Mouse (Mus musculus) liver, adult 2 months (tissue): Measurements from ENCODE around the gene Ahr. TPM values are rescaled to one million over a fixed set of nuclear protein-coding genes. Genes with fewer than 3 reads are reported as not detected.
A peak's percentile ranks its signal among the peaks of the same experiment; 100 is the strongest.

ENCODE experiments used
- DNase-seq: peaks from one replicate; pipeline ENCODE4 v3.0.0-alpha.2; 2011; ENCODE audit warnings: low read depth, low spot score; ENCODE audit errors: extremely low read depth
- H3K27ac ChIP-seq: fragments of 200-500 bp; replicated peaks from 2 replicates; pipeline ENCODE4 v1.5.1; 2012; ENCODE audit warnings: low read depth, mild to moderate bottlenecking, control low read depth, inconsistent platforms, low read length; ENCODE audit not compliant: insufficient read depth
- H3K27me3 ChIP-seq: fragments of 200-500 bp; 2 replicates; pipeline ENCODE4 v1.6.1; 2012; ENCODE audit warnings: mild to moderate bottlenecking, moderate library complexity, low read length, inconsistent platforms; ENCODE audit not compliant: control insufficient read depth, insufficient read depth
- H3K36me3 ChIP-seq: fragments of 200-500 bp; 2 replicates; pipeline ENCODE4 v1.6.1; 2012; ENCODE audit warnings: low read length, inconsistent platforms; ENCODE audit not compliant: control insufficient read depth, insufficient read depth
- H3K4me1 ChIP-seq: fragments of 200-500 bp; 2 replicates; pipeline ENCODE4 v1.6.1; 2011; ENCODE audit warnings: low read length; ENCODE audit not compliant: control insufficient read depth, insufficient read depth
- H3K4me3 ChIP-seq: fragments of 200-500 bp; 2 replicates; pipeline ENCODE4 v1.5.1; 2011; ENCODE audit warnings: low read depth, mild to moderate bottlenecking, control low read depth, low read length, moderate library complexity; ENCODE audit not compliant: insufficient read depth
- H3K79me2 ChIP-seq: fragments of 200-500 bp; 2 replicates; pipeline ENCODE4 v1.6.1; 2012; ENCODE audit warnings: inconsistent platforms, mild to moderate bottlenecking, low read length, moderate library complexity; ENCODE audit not compliant: control insufficient read depth, insufficient read depth
- H3K9ac ChIP-seq: fragments of 200-500 bp; 2 replicates; pipeline ENCODE4 v1.6.1; 2012; ENCODE audit warnings: low read depth, mild to moderate bottlenecking, control low read depth, inconsistent platforms, low read length
- CTCF ChIP-seq: fragments of 200-500 bp; IDR thresholded peaks from 2 replicates; pipeline ENCODE4 v1.5.1; 2011; ENCODE audit warnings: low read depth, low read length, control low read depth
- POLR2A ChIP-seq: fragments of 200-500 bp; IDR thresholded peaks from 2 replicates; pipeline ENCODE4 v1.6.1; 2011; ENCODE audit warnings: low read length, control low read depth; ENCODE audit not compliant: insufficient read depth; ENCODE audit errors: extremely low read depth
- WGBS: fragments of 180-500 bp; shearing (Covaris S2); methylation state at CpG from one replicate; pipeline ENCODE4 v1.1.7; 2018; 5-methylcytosine and 5-hydroxymethylcytosine counted together
- polyA plus RNA-seq: library from polyadenylated mRNA; depleted of rRNA; stranded (reverse); fragments of >200 nt; gene quantifications from 2 replicates; pipeline ENCODE4 v1.2.3, GENCODE M21; 2012; rRNA removed
- total RNA-seq: library from RNA; depleted of rRNA; stranded (reverse); fragments of >200 nt; gene quantifications from 2 replicates; pipeline ENCODE4 v1.2.3, GENCODE M21; 2014; rRNA removed

Ahr gene
- total RNA-seq, result 26.5 and 27.2 TPM in 2 replicates
- 10.1 and 11.5 TPM in 2 replicates for polyA plus RNA-seq

DNA sequence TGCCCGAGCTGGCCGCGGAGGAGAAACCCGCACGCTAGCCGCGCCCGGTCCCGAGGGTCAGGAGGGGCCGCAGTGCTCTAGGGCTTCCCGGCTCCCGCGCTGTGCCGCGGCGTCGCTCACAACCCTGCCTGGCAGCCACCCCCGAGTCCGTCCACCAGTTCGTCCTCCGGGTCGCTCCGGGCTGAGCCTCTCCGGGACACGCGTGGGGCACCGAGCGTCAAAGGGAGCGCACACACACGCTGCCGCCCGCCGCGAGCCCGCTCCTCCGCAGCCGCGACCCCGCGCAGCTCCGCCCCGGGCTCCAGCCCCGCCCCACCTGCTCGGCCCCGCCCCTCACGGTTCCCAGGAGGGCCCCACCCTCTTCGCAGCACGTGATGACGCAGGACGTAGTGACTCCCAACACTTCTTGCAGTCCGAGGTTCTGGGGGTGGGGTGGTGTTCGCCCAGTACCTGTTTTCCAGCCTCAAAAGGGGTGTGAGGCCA, at the start of gene Ahr:
Gene Ahr, minus strand, starts transcription at position 285 of the 483 bp plus-strand sequence.
- Histone ChIP-seq H3K4me1 (peaks cover 4% of the 10 kb centered on the region), H3K4me3 (peak within 1 kb of the TSS; percentile 98), H3K27me3 (no peaks in the 10 kb centered on the region), H3K9ac (peak within 1 kb of the TSS; percentile 98), H3K36me3 (no peaks in the 10 kb centered on the region), H3K27ac (peak within 1 kb of the TSS; percentile 91), H3K79me2 (peaks cover 8% of the 10 kb centered on the region; the same call in 1 of the 2 replicates)
- DNase-seq, result peak; percentile 78
- TF ChIP-seq CTCF (no peak), POLR2A (peak; percentile 84)
- under 1% methylated on average over 52 of the region's 52 CpGs for WGBS

DNA sequence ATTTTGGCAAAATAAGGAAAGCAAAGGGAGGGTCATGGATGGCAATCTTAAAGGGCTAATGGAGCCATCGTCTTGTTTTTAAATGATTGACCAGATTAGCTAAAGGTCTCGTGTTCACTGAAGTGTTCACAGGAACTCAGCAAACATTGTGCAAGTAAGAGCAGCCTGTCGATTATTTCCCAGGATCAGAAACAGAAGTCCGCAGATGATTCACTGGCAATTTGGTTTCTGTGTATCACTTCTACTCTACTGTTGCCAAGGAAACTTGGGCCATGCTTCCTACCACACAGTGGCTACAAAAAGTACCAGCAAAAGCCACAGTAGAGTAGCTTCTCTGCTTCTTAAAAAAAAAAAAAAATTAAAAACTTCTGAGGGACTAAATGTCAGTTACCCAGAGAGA, 44.0 kb upstream of the Ahr start:
- Histone ChIP-seq H3K27ac (no peak overlapping the region), H3K9ac (no peak overlapping the region), H3K4me3 (no peak overlapping the region), H3K36me3 (no peaks in the 10 kb centered on the region), H3K27me3 (no peaks in the 10 kb centered on the region), H3K4me1 (peaks cover 4% of the 10 kb centered on the region; the same call in 1 of the 2 replicates), H3K79me2 (no peaks in the 10 kb centered on the region; the same call in 1 of the 2 replicates)
- no peak for TF ChIP-seq POLR2A
- no peak for TF ChIP-seq CTCF
- WGBS, result 15% methylated on average over 4 of the region's 4 CpGs
- DNase-seq, result peak; percentile 84

- WGBS, result 88% methylated on average over 4 of the region's 4 CpGs
These were observed 41.3 kb upstream of the Ahr start for GRCm38 (mm10) chr12:35576107-35576506.

GRCm38 (mm10) chr12:35573713-35574112, 38.9 kb upstream of the Ahr start:
- WGBS, result 34% methylated on average over 2 of the region's 2 CpGs
- Histone ChIP-seq H3K27ac (no peak overlapping the region), H3K4me3 (no peak overlapping the region), H3K9ac (no peak overlapping the region), H3K36me3 (no peaks in the 10 kb centered on the region), H3K27me3 (no peaks in the 10 kb centered on the region), H3K79me2 (no peaks in the 10 kb centered on the region; the same call in 1 of the 2 replicates), H3K4me1 (peaks cover 4% of the 10 kb centered on the region; the same call in 1 of the 2 replicates)
- TF ChIP-seq POLR2A, result no peak
- no peak for TF ChIP-seq CTCF
- no peak for DNase-seq

More at GRCm38 (mm10) chr12:35576107-35576506, 41.3 kb upstream of the Ahr start:
- Histone ChIP-seq H3K36me3 (no peaks in the 10 kb centered on the region), H3K4me1 (peaks cover 4% of the 10 kb centered on the region; the same call in 1 of the 2 replicates), H3K27ac (no peak overlapping the region), H3K9ac (no peak overlapping the region), H3K27me3 (no peaks in the 10 kb centered on the region), H3K79me2 (no peaks in the 10 kb centered on the region; the same call in 1 of the 2 replicates), H3K4me3 (no peak overlapping the region)
- TF ChIP-seq CTCF, result no peak
- no peak for TF ChIP-seq POLR2A
- DNase-seq, result no peak

GRCm38 (mm10) chr12:35562826-35563225, 28.0 kb upstream of the Ahr start:
- 90% methylated on average over 3 of the region's 3 CpGs for WGBS
- H3K36me3 ChIP-seq, result no peaks in the 10 kb centered on the region
- no peak overlapping the region for H3K27ac ChIP-seq
- no peak overlapping the region for H3K9ac ChIP-seq
- no peaks in the 10 kb centered on the region for H3K4me1 ChIP-seq
- H3K79me2 ChIP-seq, result no peaks in the 10 kb centered on the region
- TF ChIP-seq POLR2A (no peak), CTCF (no peak)
- no peaks in the 10 kb centered on the region for H3K27me3 ChIP-seq
- H3K4me3 ChIP-seq, result no peak overlapping the region
- DNase-seq, result no peak

GRCm38 (mm10) chr12:35558868-35559267, 24.0 kb upstream of the Ahr start:
- no peak for TF ChIP-seq POLR2A
- TF ChIP-seq CTCF, result no peak
- H3K36me3 ChIP-seq, result no peaks in the 10 kb centered on the region
- H3K4me3 ChIP-seq, result no peak overlapping the region
- no peak overlapping the region for H3K9ac ChIP-seq
- H3K79me2 ChIP-seq, result no peaks in the 10 kb centered on the region
- no peaks in the 10 kb centered on the region for H3K4me1 ChIP-seq
- 92% methylated on average over 2 of the region's 2 CpGs for WGBS
- DNase-seq, result no peak
- no peak overlapping the region for H3K27ac ChIP-seq
- H3K27me3 ChIP-seq, result no peaks in the 10 kb centered on the region
